Mouse (Mus musculus): ENCODE data around the gene Gm8257. TPM values are rescaled to one million over a fixed set of nuclear protein-coding genes. Genes with fewer than 3 reads are reported as not detected.
"Not testable (repeated sequence)": the region's sequence is repeated elsewhere in the genome, so short reads cannot be mapped to it uniquely, and the experiment has no call there.

The Gm8257 gene
- polyA plus RNA-seq (2012; rRNA removed), result not detected in 2 replicates

GRCm38 (mm10) chr14:44706356-44706755 is at the start of gene Gm8257:
TSS of gene Gm8257 (minus strand) at chr14:44706456.
- WGBS, result 67% methylated on average over 3 of the region's 3 CpGs
- not testable (repeated sequence) for DNase-seq (ENCODE audit: low read depth, low spot score)

- DNase-seq (ENCODE audit: low read depth, low spot score), result no peak
- 77% methylated on average over 3 of the region's 3 CpGs for whole genome bisulfite sequencing
These were observed 44.0 kb upstream of the Gm8257 start, which contains the start of gene Gm8267 for GRCm38 (mm10) chr14:44750240-44750639. TSS of gene Gm8267 (minus strand) at chr14:44750340.

GRCm38 (mm10) chr14:44742789-44743188 is 36.5 kb upstream of the Gm8257 start:
- WGBS, result 67% methylated on average over 1 of the region's 1 CpGs
- DNase-seq (ENCODE audit: low read depth, low spot score), result not testable (repeated sequence)

- DNase-seq (ENCODE audit: low read depth, low spot score), result not testable (repeated sequence)
These were observed 24.5 kb upstream of the Gm8257 start for GRCm38 (mm10) chr14:44730711-44731110.

GRCm38 (mm10) chr14:44627737-44628136 is 78.5 kb downstream of the Gm8257 start, which contains the start of gene Gm5624:
TSS of gene Gm5624 (minus strand) at chr14:44627938.
- DNase-seq (ENCODE audit: low read depth, low spot score), result not testable (repeated sequence)
- 68% methylated on average over 4 of the region's 4 CpGs for WGBS

Other genes with a start within 250 kb of the Gm8257 start
- gene BC061237, start 214.0 kb downstream of the Gm8257 start, polyA plus RNA-seq (2012; rRNA removed), result not detected in 2 replicates
- gene Gm17093, start 188.2 kb downstream of the Gm8257 start, polyA plus RNA-seq (2012; rRNA removed), result not detected in 2 replicates
- gene Gm8247, start 123.3 kb downstream of the Gm8257 start, polyA plus RNA-seq (2012; rRNA removed), result not detected in 2 replicates
- gene Gm5624, start 78.5 kb downstream of the Gm8257 start, polyA plus RNA-seq (2012; rRNA removed), result not detected in 2 replicates
- not detected in 2 replicates for gene Gm8267, start 43.9 kb upstream of the Gm8257 start, polyA plus RNA-seq (2012; rRNA removed)
- 0.17 and 0.67 TPM in 2 replicates for gene Ptgdr, start 152.9 kb upstream of the Gm8257 start, polyA plus RNA-seq (2012; rRNA removed)